Mouse (Mus musculus) lung, postnatal 10 days (tissue): ENCODE measurements around the gene Olfr49.
A peak's percentile ranks its signal among the peaks of the same experiment; 100 is the strongest.

Source experiments
- DNase-seq: peaks from one replicate; pipeline ENCODE4 v3.0.0; 2021

Olfr49 gene

GRCm38 (mm10) chr14:54260196-54260595 lies 24.5 kb downstream of the Olfr49 start:
- DNase-seq: no peak

GRCm38 (mm10) chr14:54259722-54260085 lies 25.0 kb downstream of the Olfr49 start:
- no peak for DNase-seq

- peak; percentile 98 for DNase-seq
These were observed 25.6 kb downstream of the Olfr49 start for GRCm38 (mm10) chr14:54259003-54259721.

GRCm38 (mm10) chr14:54258131-54258670 lies 26.5 kb downstream of the Olfr49 start:
- DNase-seq: no peak

GRCm38 (mm10) chr14:54254670-54255202 lies 30.0 kb downstream of the Olfr49 start:
- DNase-seq: no peak

GRCm38 (mm10) chr14:54253741-54254291 lies 30.9 kb downstream of the Olfr49 start, which contains the start of the genes Dad1 and Abhd4:
Dad1 (minus strand) TSS chr14:54254104.
Abhd4 (plus strand) TSS chr14:54254188.
- DNase-seq: peak; percentile 99

GRCm38 (mm10) chr14:54250122-54250521 lies 34.6 kb downstream of the Olfr49 start:
- no peak for DNase-seq

- peak; percentile 81 for DNase-seq
These were observed 35.4 kb downstream of the Olfr49 start for GRCm38 (mm10) chr14:54249326-54249725.

GRCm38 (mm10) chr14:54246232-54246631 lies 38.5 kb downstream of the Olfr49 start:
- no peak for DNase-seq

- DNase-seq: no peak
These were observed 40.6 kb downstream of the Olfr49 start for GRCm38 (mm10) chr14:54244183-54244582.

- no peak for DNase-seq
These were observed 44.2 kb downstream of the Olfr49 start for GRCm38 (mm10) chr14:54240542-54240941.

GRCm38 (mm10) chr14:54239002-54239736 lies 45.6 kb downstream of the Olfr49 start:
- peak; percentile 92 for DNase-seq

GRCm38 (mm10) chr14:54236881-54237280 lies 47.9 kb downstream of the Olfr49 start:
- no peak for DNase-seq

GRCm38 (mm10) chr14:54235825-54236540 lies 48.8 kb downstream of the Olfr49 start:
- no peak for DNase-seq

GRCm38 (mm10) chr14:54234231-54235040 lies 50.3 kb downstream of the Olfr49 start:
- no peak for DNase-seq

- DNase-seq: no peak
These were observed 51.1 kb downstream of the Olfr49 start for GRCm38 (mm10) chr14:54233559-54234143.

- peak; percentile 71 for DNase-seq
These were observed 51.8 kb downstream of the Olfr49 start for GRCm38 (mm10) chr14:54232811-54233558.

GRCm38 (mm10) chr14:54232143-54232542 lies 52.6 kb downstream of the Olfr49 start:
- no peak for DNase-seq

- peak; percentile 14 for DNase-seq
These were observed 53.4 kb downstream of the Olfr49 start for GRCm38 (mm10) chr14:54231176-54231956.
